Comparison of ENCODE assay signal across 8 mouse cellular contexts in the genomic region with DNA sequence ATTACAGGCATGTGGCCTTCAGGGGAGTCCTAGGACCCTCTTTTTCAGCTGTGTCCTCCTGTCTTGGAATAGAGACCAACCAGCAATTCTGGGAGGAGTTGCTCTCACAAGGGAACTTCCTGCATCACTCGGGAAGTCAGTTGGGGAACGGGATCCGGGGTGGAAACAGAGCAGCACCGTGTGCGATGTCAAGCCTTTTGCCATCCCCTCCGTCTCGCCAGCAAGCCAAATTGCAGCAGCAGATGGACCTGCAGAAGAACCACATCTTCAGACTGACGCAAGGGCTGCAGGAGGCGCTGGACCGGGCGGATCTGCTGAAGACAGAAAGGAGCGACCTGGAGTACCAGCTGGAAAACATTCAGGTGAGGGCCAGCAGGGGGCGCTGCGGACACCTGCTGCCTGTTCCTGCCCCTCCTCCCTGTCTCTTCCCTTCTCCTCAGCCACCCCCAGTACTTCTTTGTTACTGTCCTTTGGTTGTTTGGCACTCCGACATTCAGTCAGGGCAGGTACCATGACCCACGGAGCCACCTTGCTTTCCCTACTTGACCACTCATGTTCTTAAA. TPM values are rescaled to one million over a fixed set of nuclear protein-coding genes. Genes with fewer than 3 reads are reported as not detected.
DNase-seq lines count a peak whose midpoint lies in the region; ATAC-seq and TF ChIP-seq lines count a peak whose summit lies in the region.
"Had no signal": no experiment of that assay in that cellular context is flagged by ENCODE, and none has a peak within 500 bp of the region (broad histone marks: within the 10 kb centered on the region; RNA-seq: fewer than 3 reads in every experiment).

No protein-coding gene starts in this region.

- H3K36me3 ChIP-seq in liver, postnatal 0 days (replicated peaks; ENCODE audit: insufficient read depth, low read length) = peaks cover 66% of the 10 kb centered on the region

- no peak for ATAC-seq in liver, postnatal 0 days

- H3K9ac ChIP-seq in liver, postnatal 0 days (replicated peaks) = no peak overlapping the region
- H3K9ac ChIP-seq: neural tube, embryonic 12.5 days had no signal

- H3K9me3 ChIP-seq in liver, postnatal 0 days (ENCODE audit: low read length) = no peaks in the 10 kb centered on the region
- H3K9me3 ChIP-seq: neural tube, embryonic 12.5 days had no signal

- no peak overlapping the region for H3K27ac ChIP-seq in layer of hippocampus, adult 2 months
- H3K27ac ChIP-seq in liver, postnatal 0 days (ENCODE audit: low read depth) = no peak overlapping the region
- H3K27ac ChIP-seq: neural tube, embryonic 12.5 days had no signal

- H3K4me1 ChIP-seq in liver, postnatal 0 days (ENCODE audit: insufficient read depth) = peaks cover 18% of the 10 kb centered on the region
- H3K4me1 ChIP-seq: neural tube, embryonic 12.5 days had no signal

- TF ChIP-seq EP300 in liver, postnatal 0 days (IDR thresholded peaks at IDR 0.05; ENCODE audit: low read depth) = no peak

- H3K27me3 ChIP-seq in liver, postnatal 0 days (ENCODE audit: insufficient read depth, low read length) = no peaks in the 10 kb centered on the region
- H3K27me3 ChIP-seq: neural tube, embryonic 12.5 days had no signal

- 76% methylated on average over 16 of the region's 16 CpGs for WGBS in liver, postnatal 0 days (ENCODE audit: insufficient replicate concordance)

- H3K4me2 ChIP-seq in liver, postnatal 0 days (ENCODE audit: low read depth, low read length) = no peak overlapping the region
- H3K4me2 ChIP-seq: neural tube, embryonic 12.5 days had no signal

- TF ChIP-seq CTCF in layer of hippocampus, adult 2 months (conservative IDR thresholded peaks at IDR 0.05) = peak; percentile 77
- TF ChIP-seq CTCF in liver, postnatal 0 days (IDR thresholded peaks at IDR 0.05; ENCODE audit: low read depth) = peak; percentile 80

- DNase-seq in layer of hippocampus, adult 2 months (ENCODE audit: low spot score in 2 of 2) = no peak
- no peak for DNase-seq in layer of hippocampus, adult 9-11 months
- DNase-seq in ZHBTc4 (ENCODE audit: low read depth, low spot score) = peak; percentile 91
- DNase-seq in cerebellum, postnatal 36 days = peak; percentile 37 to 48
- DNase-seq in liver, postnatal 0 days = peak; percentile 50
- peak; percentile 30 for DNase-seq in thymus, postnatal 14 days
- DNase-seq in left cerebral cortex, postnatal 25 days (ENCODE audit: low spot score in 2 of 2) = no peak

- intact Hi-C loops in left cerebral cortex, postnatal 25 days (cut with DNase I) = no loop called here

- no peak overlapping the region for H3K4me3 ChIP-seq in layer of hippocampus, adult 2 months
- H3K4me3 ChIP-seq in liver, postnatal 0 days (ENCODE audit: low read depth, low read length) = no peak overlapping the region
- H3K4me3 ChIP-seq: neural tube, embryonic 12.5 days had no signal

RNA-seq across cellular contexts. Expression of a gene that starts 45.1 kb away (rescaled TPM):
- total RNA-seq in layer of hippocampus, adult 2 months (2021) = 10 to 100 TPM; 19.4 to 19.7 TPM
- polyA plus RNA-seq in liver, postnatal 0 days (2015; fragmentation: Nextera tagmentation; extraction: Ambion mirVana) = 51.6 and 51.8 TPM in 2 replicates
- total RNA-seq in left cerebral cortex, postnatal 25 days (2021) = 10 to 100 TPM; 21.3 to 22.4 TPM

Comparison
In these comparisons a context has a peak if more than half of its experiments do, and no peak if none do; other contexts are left out.
1. DNase-seq: peak in ZHBTc4 (single experiment), cerebellum, postnatal 36 days (2 of 2), liver, postnatal 0 days (single experiment) and thymus, postnatal 14 days (single experiment); none in layer of hippocampus, adult 2 months (0 of 2), layer of hippocampus, adult 9-11 months (single experiment) and left cerebral cortex, postnatal 25 days (0 of 2).